Mouse (Mus musculus): ENCODE measurements around the gene Slc25a29.

DNA sequence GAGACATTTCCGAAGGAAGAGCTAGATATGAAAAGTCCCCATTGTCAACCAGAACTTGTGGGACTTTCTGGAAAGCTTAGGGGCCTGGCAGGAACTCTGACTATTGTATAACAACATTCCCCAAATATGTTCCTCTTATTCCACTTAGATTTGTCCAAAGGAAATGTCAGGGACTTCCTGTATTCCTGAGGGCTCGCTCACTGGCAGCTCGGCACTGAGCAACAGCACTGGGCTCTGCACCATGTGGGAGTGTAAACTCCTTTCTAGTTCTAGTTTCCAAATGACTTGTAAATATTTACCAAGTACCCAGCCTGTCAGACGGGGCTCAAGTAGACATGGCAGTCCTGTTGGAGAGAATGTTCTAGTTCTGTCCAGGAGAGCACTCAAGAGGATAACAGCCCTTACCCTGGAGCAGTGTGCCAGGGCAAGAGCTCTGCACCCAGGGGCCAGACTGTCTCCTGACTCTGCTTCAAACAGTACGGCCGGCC, 29.4 kb upstream of the Slc25a29 start:
- no peak for TF ChIP-seq CTCF (IDR thresholded peaks at IDR 0.05; ENCODE audit: low read depth, low read length)
- no peak for TF ChIP-seq GATA1 (IDR thresholded peaks at IDR 0.05; ENCODE audit: borderline replicate concordance, low read length)

Data from G1E (cell line).